Mouse (Mus musculus): Measurements from ENCODE around the gene Kat2b.
"Not testable (repeated sequence)": the region's sequence is repeated elsewhere in the genome, so short reads cannot be mapped to it uniquely, and the experiment has no call there.

Kat2b gene

DNA sequence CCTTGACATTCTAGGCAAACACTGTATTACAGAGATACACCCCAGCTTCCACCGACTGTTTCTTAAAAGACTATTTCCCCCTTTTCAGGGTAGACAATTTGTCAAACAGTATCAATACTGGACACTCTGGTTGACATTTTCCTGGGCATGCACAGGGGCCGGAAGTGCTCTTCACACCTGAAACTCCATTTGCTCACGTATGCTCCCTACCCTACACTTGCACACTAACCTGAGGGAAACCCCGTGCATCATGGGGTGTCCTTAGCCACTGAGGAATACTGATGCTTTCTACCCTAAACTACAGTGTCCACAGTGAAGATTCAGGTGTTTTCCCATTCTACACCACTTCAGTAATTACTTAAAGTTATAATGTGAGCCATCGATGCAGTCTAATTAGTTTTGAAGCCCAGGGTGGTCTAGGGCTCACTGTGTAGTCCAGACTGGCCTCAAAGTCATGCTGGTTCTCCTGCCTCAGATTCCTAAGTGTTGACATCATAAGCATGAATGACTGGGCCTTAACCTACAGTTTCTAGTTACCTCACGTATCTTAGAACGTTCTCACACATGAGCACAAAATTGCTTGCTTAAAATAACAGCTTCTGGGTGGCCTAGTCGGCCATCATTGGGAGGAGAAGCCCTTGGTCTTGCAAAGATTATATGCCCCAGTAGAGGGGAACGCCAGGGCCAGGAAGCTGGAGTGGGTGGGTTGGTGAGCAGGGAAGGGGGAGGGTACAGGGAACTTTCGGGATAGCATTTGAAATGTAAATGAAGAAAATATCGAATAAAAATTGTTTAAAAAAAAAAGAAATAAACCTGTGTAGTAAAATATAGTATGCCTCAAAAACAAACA, 30.5 kb downstream of the Kat2b start:
- no peak for DNase-seq (ENCODE audit: low spot score)

- DNase-seq (ENCODE audit: low spot score) = no peak
Measured at GRCm38 (mm10) chr17:53598571-53598970, 31.9 kb downstream of the Kat2b start.

DNA sequence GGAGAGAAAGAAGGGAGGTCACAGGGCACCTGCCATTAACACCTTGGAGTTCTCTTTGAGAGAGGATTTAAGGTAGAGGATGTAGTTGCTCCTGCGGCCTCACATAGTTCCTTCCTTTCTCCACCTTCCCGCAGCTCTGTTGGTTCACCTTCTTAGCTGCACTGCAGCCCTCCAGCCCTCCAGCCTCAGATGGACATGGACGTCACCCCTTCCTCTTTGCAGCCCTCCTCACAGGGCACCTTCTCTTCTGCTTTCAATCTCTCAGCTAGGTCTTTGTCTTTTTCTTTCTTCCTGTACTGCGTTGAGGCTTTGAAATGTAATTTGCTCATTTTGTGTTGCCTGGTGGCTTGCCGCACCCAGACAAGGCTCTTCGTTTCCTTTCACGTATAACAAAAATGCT, 36.6 kb downstream of the Kat2b start:
- not testable (repeated sequence) for DNase-seq (ENCODE audit: low spot score)

DNA sequence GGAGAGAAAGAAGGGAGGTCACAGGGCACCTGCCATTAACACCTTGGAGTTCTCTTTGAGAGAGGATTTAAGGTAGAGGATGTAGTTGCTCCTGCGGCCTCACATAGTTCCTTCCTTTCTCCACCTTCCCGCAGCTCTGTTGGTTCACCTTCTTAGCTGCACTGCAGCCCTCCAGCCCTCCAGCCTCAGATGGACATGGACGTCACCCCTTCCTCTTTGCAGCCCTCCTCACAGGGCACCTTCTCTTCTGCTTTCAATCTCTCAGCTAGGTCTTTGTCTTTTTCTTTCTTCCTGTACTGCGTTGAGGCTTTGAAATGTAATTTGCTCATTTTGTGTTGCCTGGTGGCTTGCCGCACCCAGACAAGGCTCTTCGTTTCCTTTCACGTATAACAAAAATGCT, 39.4 kb downstream of the Kat2b start:
- not testable (repeated sequence) for DNase-seq (ENCODE audit: low spot score)

- DNase-seq (ENCODE audit: low spot score) = not testable (repeated sequence)
Measured at GRCm38 (mm10) chr17:53608924-53609323, 42.3 kb downstream of the Kat2b start.

DNA sequence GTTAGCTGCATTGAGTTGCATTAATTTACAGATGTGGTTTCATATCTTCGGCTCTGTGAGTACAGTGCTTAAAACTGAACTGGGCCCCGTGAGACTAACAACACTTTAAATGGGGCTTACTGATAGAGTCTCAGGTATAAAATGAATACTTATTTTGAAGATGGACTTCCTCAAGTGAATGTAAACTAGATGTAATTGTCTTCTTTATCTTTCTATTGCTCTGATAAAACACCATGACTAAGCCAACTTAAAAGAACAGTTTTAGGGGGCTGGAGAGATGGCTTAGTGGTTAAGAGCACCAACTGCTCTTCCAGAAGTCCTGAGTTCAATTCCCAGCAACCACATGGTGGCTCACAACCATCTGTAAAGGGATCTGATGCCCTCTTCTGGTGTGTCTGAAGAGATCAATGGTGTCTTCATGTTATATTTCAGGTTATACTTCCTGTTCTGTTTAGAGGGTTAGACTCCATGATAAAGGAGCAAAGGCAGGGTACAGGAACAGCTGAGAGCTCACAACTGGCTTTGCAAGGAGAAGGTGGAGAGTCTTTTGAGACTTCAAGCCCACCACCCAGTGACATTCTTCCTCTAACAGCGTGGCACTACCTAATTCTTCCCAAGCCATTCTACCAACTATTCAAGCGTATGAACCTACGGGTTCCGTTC, 50.8 kb downstream of the Kat2b start:
- DNase-seq (ENCODE audit: low spot score) = no peak

GRCm38 (mm10) chr17:53618369-53618768, 51.7 kb downstream of the Kat2b start:
- no peak for DNase-seq (ENCODE audit: low spot score)

- DNase-seq (ENCODE audit: low spot score) = no peak
Measured at GRCm38 (mm10) chr17:53619391-53619790, 52.7 kb downstream of the Kat2b start.

GRCm38 (mm10) chr17:53620611-53621010, 54.0 kb downstream of the Kat2b start:
- no peak for DNase-seq (ENCODE audit: low spot score)

- DNase-seq (ENCODE audit: low spot score) = no peak
Measured at GRCm38 (mm10) chr17:53622125-53622524, 55.5 kb downstream of the Kat2b start.

- no peak for DNase-seq (ENCODE audit: low spot score)
Measured at GRCm38 (mm10) chr17:53623762-53624161, 57.1 kb downstream of the Kat2b start.

- DNase-seq (ENCODE audit: low spot score) = no peak
Measured at GRCm38 (mm10) chr17:53626160-53626559, 59.5 kb downstream of the Kat2b start.

DNA sequence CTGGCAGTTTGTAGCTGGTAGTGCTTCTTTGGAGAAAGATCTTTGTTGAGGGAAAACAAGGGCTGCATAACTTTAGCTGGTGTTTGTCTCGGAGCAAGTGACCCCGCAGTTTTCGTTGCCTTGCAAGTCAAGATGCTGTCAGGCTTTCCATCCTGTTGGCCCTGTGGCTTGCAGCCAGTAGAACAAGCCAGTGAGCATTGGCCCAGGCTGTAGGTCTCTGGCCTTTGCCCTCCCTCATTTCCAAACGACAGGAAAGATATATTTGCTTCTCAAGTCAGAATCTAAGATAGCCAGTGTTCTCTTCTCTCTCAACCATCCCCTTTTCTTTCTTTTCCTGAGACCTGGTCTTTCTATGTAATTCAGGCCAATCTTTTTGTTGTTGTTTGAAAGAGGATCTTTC, 60.8 kb downstream of the Kat2b start:
- DNase-seq (ENCODE audit: low spot score) = no peak

GRCm38 (mm10) chr17:53628131-53628530, 61.5 kb downstream of the Kat2b start:
- no peak for DNase-seq (ENCODE audit: low spot score)

DNA sequence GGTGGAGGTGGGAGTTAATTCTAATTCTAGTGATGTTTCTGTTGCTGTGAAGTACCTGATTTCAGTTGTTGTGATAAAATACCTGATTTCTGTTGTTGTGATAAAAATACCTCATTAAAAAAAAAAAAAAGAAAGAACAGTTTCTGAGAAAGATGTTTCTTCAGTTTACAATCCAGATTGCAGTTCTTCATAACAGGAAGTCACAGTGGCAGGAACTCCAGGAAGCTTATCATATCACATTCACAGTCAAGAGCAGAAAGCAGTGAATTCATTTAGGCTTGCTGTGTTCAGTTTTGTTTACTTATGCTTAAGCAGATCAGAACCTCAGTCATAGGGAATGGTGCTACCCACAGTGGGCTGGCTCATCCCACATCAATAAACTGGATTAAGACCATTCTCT, 64.7 kb downstream of the Kat2b start:
- DNase-seq (ENCODE audit: low spot score) = no peak

DNA sequence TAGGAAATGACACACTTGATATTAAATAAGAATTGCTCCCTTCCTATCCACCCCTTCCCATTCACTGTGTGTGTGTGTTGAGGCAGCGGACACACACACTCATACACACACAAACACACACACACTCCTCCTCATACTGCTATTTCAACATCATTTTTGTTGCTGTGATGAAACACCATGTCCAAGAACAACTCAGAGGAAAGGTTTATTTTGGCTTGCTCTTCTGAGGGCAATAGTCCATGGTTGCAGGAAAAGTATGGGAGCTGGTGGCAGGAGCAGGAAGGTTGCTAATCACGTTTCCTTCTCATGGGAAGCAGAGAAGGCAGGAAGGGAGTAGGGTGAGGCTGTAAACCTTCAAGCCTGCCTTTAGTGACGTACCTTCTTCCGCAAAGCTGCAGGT, 76.7 kb downstream of the Kat2b start:
- no peak for DNase-seq (ENCODE audit: low spot score)

DNA sequence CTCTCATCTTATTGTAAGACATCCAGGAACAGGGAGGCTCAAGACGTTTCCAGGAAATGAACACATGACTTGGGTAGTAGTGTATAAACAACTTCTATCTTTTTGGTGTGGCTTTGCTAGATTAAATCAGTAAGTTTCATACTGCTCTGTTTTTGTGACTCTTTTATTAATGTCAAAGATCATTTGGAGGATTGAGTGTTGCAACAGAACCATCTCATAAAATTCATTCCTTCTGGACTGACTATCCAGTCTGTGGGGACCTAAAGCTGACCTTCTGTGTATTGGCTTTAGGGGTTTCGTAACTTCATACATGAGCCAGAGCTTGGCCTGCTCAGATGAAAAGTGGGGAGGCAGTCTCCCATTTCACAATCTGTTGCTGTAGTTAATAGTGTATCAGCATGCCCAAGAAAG, 83.6 kb downstream of the Kat2b start:
- DNase-seq (ENCODE audit: low spot score) = peak; percentile 21

DNA sequence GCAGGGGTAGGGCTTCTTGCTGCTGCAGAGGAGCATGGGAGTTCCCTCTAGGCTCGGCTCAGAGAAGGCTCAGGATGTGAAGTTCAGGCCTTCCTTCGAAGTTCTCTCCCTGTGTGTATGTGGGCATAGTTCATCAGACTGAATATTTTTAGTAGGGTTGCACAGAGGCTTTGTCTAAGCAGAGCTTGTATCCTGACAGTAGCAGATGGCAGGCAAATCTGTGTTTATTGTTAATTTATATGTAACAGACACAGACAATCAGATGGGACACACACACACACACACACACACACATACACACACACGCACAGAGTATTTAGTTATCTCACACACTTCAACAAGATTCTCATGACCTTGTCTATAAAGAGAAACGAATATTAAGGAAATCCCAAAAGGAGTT, 87.9 kb downstream of the Kat2b start:
- no peak for DNase-seq (ENCODE audit: low spot score)

DNA sequence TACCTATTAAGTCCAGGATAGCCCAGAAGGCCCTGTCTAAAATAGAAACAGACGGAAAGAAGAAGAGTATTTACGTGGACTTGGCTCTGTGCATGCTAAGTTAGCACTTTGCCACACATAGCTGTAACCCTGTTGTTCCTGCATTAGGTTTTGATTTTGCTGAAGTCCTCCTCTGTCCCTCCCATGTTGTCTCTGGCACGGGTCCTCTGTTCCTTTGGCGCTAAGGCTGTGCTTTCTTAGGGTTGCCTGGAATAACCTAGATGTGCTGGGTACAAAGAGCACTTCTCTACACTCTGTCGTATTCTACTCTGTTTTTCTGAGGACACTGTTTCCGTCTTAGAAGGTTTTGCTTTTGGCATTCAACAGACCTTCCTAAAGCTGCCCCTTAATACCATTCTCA, 88.4 kb downstream of the Kat2b start:
- DNase-seq (ENCODE audit: low spot score) = no peak

- DNase-seq (ENCODE audit: low spot score) = no peak
Measured at GRCm38 (mm10) chr17:53655959-53656358, 89.3 kb downstream of the Kat2b start.

GRCm38 (mm10) chr17:53656369-53656860, 89.8 kb downstream of the Kat2b start:
- no peak for DNase-seq (ENCODE audit: low spot score)

DNA sequence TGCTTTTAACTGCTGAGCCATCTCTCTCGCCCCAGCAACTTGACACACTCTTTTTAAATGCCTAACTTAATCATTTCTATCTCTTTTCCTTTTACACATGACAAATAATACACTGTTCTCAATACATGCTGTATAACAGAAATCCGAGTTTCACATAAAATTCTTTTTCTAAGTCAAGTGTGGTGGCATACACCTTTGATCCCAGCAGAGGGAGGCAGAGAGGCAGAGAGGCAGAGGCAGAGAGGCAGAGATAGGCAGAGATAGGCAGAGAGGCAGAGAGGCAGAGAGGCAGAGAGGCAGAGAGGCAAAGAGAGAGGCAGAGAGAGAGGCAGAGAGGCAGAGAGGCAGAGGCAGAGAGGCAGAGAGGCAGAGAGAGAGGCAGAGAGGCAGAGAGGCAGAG, 90.7 kb downstream of the Kat2b start:
- peak; percentile 34 for DNase-seq (ENCODE audit: low spot score)

DNA sequence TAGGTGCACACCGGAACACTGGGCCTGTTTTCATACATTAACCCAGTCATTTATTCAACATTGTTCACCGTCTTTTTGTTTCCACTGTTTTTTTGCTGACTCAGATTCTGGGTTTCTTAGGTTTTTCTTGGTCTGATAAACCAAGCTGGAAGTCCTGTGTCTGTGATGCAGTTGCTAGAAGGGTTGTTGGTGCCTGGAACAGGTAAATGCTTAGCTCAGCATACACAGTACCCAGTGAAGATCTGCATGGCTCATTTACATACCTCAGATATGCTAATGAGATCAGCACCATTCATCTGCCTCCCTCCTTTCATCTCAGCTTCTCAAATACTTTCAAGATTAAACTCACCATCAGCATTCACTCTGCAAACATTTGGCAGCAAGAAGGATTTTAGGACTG, 92.0 kb downstream of the Kat2b start:
- DNase-seq (ENCODE audit: low spot score) = no peak
